Mouse (Mus musculus) neural tube, embryonic 13.5 days (tissue): Measurements from ENCODE around the gene Capza1. TPM values are rescaled to one million over a fixed set of nuclear protein-coding genes. Genes with fewer than 3 reads are reported as not detected.

Experiments used
- ATAC-seq: fragments of 200-750 bp; cut with Nextera tagmentation; 2 replicates; pipeline ENCODE4 v1.8.0; 2017; ENCODE audit warnings: low read depth, mild to moderate bottlenecking, moderate TSS enrichment, moderate library complexity
- H3K27ac ChIP-seq: fragments of 300-500 bp; sonication (generic); replicated peaks from 2 replicates; pipeline ENCODE4 v1.5.1; 2015; ENCODE audit warnings: moderate library complexity, mild to moderate bottlenecking, inconsistent platforms
- H3K27me3 ChIP-seq: fragments of 300-500 bp; sonication (generic); 2 replicates; pipeline ENCODE4 v1.6.1; 2015; ENCODE audit warnings: mild to moderate bottlenecking, inconsistent platforms
- H3K36me3 ChIP-seq: fragments of 300-500 bp; sonication (generic); 2 replicates; pipeline ENCODE4 v1.6.1; 2015; ENCODE audit warnings: mild to moderate bottlenecking, inconsistent platforms
- H3K4me1 ChIP-seq: fragments of 300-500 bp; sonication (generic); replicated peaks from 2 replicates; pipeline ENCODE4 v1.6.1; 2015; ENCODE audit warnings: inconsistent platforms
- H3K4me2 ChIP-seq: fragments of 300-500 bp; sonication (generic); 2 replicates; pipeline ENCODE4 v1.6.1; 2015; ENCODE audit warnings: inconsistent platforms, mild to moderate bottlenecking, moderate library complexity
- H3K4me3 ChIP-seq: fragments of 300-500 bp; sonication (generic); 2 replicates; pipeline ENCODE4 v1.5.1; 2015; ENCODE audit warnings: mild to moderate bottlenecking, inconsistent platforms
- H3K9ac ChIP-seq: fragments of 300-500 bp; sonication (generic); 2 replicates; pipeline ENCODE4 v1.6.1; 2015; ENCODE audit warnings: moderate library complexity, mild to moderate bottlenecking, inconsistent platforms
- H3K9me3 ChIP-seq: fragments of 300-500 bp; sonication (generic); 2 replicates; pipeline ENCODE4 v1.6.1; 2016; ENCODE audit warnings: inconsistent platforms
- WGBS: fragments of 180-500 bp; shearing (Covaris S2); methylation state at CpG from one replicate; pipeline ENCODE4 v1.1.7; 2015; 5-methylcytosine and 5-hydroxymethylcytosine counted together
- polyA plus RNA-seq: library from polyadenylated mRNA; unstranded; fragments of >200 nt; fragmentation: Nextera tagmentation; extraction: Ambion mirVana; gene quantifications from 2 replicates; pipeline ENCODE4 v1.2.1, GENCODE M21; 2015

Capza1 gene
- polyA plus RNA-seq, 1 experiment from 2014 or later: 181 TPM

GRCm38 (mm10) chr3:104793871-104794828 lies 70.2 kb downstream of the Capza1 start:
- H3K4me3 ChIP-seq: no peak overlapping the region
- no peaks in the 10 kb centered on the region for H3K9me3 ChIP-seq
- peaks cover 10% of the 10 kb centered on the region; the same call in 1 of the 2 replicates for H3K27me3 ChIP-seq
- H3K9ac ChIP-seq: no peak overlapping the region
- peaks cover 71% of the 10 kb centered on the region for H3K4me1 ChIP-seq
- 0 out of 2 replicates have a peak, but pooled peaks cover 18% of the 10 kb centered on the region for H3K36me3 ChIP-seq
- H3K27ac ChIP-seq: peak overlapping the region; percentile 83
- WGBS: 54% methylated on average over 20 of the region's 20 CpGs
- H3K4me2 ChIP-seq: 0 out of 2 replicates have a peak overlapping the region, but pooled peaks have one; percentile 16
- ATAC-seq: peak; percentile 89

- Histone ChIP-seq H3K4me2 (no peak overlapping the region), H3K4me1 (peaks cover 81% of the 10 kb centered on the region), H3K36me3 (0 out of 2 replicates have a peak, but pooled peaks cover 18% of the 10 kb centered on the region), H3K9me3 (no peaks in the 10 kb centered on the region), H3K9ac (no peak overlapping the region), H3K4me3 (no peak overlapping the region), H3K27ac (0 out of 2 replicates have a peak overlapping the region, but pooled peaks have one; percentile 83), H3K27me3 (peaks cover 11% of the 10 kb centered on the region; the same call in 1 of the 2 replicates)
- WGBS: 74% methylated on average over 15 of the region's 15 CpGs
- no peak for ATAC-seq
Observed at GRCm38 (mm10) chr3:104792360-104793270, 71.7 kb downstream of the Capza1 start.

GRCm38 (mm10) chr3:104791671-104792070 lies 72.6 kb downstream of the Capza1 start:
- Histone ChIP-seq H3K9me3 (no peaks in the 10 kb centered on the region), H3K36me3 (0 out of 2 replicates have a peak, but pooled peaks cover 11% of the 10 kb centered on the region), H3K27ac (no peak overlapping the region), H3K9ac (no peak overlapping the region), H3K4me3 (no peak overlapping the region), H3K4me2 (peak overlapping the region; percentile 86; the same call in 1 of the 2 replicates), H3K27me3 (peaks cover 11% of the 10 kb centered on the region; the same call in 1 of the 2 replicates), H3K4me1 (peaks cover 81% of the 10 kb centered on the region)
- ATAC-seq: no peak
- 93% methylated on average over 8 of the region's 8 CpGs for WGBS

- ATAC-seq: no peak
- Histone ChIP-seq H3K9me3 (no peaks in the 10 kb centered on the region), H3K4me1 (peaks cover 78% of the 10 kb centered on the region), H3K9ac (peak overlapping the region; percentile 72; the same call in 1 of the 2 replicates), H3K36me3 (0 out of 2 replicates have a peak, but pooled peaks cover 8% of the 10 kb centered on the region), H3K27me3 (peaks cover 13% of the 10 kb centered on the region), H3K4me3 (peak overlapping the region; percentile 45), H3K27ac (peak overlapping the region; percentile 62), H3K4me2 (peak overlapping the region; percentile 86)
- WGBS: 26% methylated on average over 4 of the region's 4 CpGs
Observed at GRCm38 (mm10) chr3:104791017-104791416, 73.3 kb downstream of the Capza1 start.

- H3K4me2 ChIP-seq: peak overlapping the region; percentile 86
- ATAC-seq: 0 out of 2 replicates have a peak, but pooled peaks have one; percentile 8
- H3K9ac ChIP-seq: peak overlapping the region; percentile 72
- H3K4me3 ChIP-seq: peak overlapping the region; percentile 45
- H3K27ac ChIP-seq: peak overlapping the region; percentile 62
- peaks cover 18% of the 10 kb centered on the region for H3K27me3 ChIP-seq
- H3K36me3 ChIP-seq: 0 out of 2 replicates have a peak, but pooled peaks cover 3% of the 10 kb centered on the region
- peaks cover 73% of the 10 kb centered on the region for H3K4me1 ChIP-seq
- no peaks in the 10 kb centered on the region for H3K9me3 ChIP-seq
- 25% methylated on average over 6 of the region's 6 CpGs for WGBS
Observed at GRCm38 (mm10) chr3:104790401-104790937, 73.8 kb downstream of the Capza1 start.

- Histone ChIP-seq H3K27ac (peak overlapping the region; percentile 62), H3K9ac (peak overlapping the region; percentile 72), H3K36me3 (no peaks in the 10 kb centered on the region), H3K4me3 (peak overlapping the region; percentile 45), H3K4me2 (peak overlapping the region; percentile 86), H3K9me3 (no peaks in the 10 kb centered on the region), H3K4me1 (peaks cover 66% of the 10 kb centered on the region), H3K27me3 (peaks cover 24% of the 10 kb centered on the region)
- WGBS: 42% methylated on average over 13 of the region's 13 CpGs
- ATAC-seq: no peak
Observed at GRCm38 (mm10) chr3:104789822-104790221, 74.5 kb downstream of the Capza1 start.

GRCm38 (mm10) chr3:104789312-104789605 lies 75.0 kb downstream of the Capza1 start:
- ATAC-seq: peak; percentile 24; the same call in 1 of the 2 replicates
- H3K27ac ChIP-seq: peak overlapping the region; percentile 62

GRCm38 (mm10) chr3:104788561-104789311 lies 75.6 kb downstream of the Capza1 start:
- Histone ChIP-seq H3K9me3 (no peaks in the 10 kb centered on the region), H3K27ac (peak overlapping the region; percentile 62), H3K27me3 (peaks cover 35% of the 10 kb centered on the region), H3K4me3 (peak overlapping the region; percentile 45), H3K36me3 (no peaks in the 10 kb centered on the region), H3K4me2 (peak overlapping the region; percentile 86), H3K4me1 (peaks cover 55% of the 10 kb centered on the region), H3K9ac (peak overlapping the region; percentile 72)
- peak; percentile 84 for ATAC-seq
- 0% methylated on average over 45 of the region's 52 CpGs for WGBS

More at GRCm38 (mm10) chr3:104789312-104789605, 75.0 kb downstream of the Capza1 start:
- WGBS: 3% methylated on average over 10 of the region's 10 CpGs
- Histone ChIP-seq H3K9me3 (no peaks in the 10 kb centered on the region), H3K4me1 (peaks cover 61% of the 10 kb centered on the region), H3K36me3 (no peaks in the 10 kb centered on the region), H3K9ac (peak overlapping the region; percentile 72), H3K27me3 (peaks cover 30% of the 10 kb centered on the region), H3K4me2 (peak overlapping the region; percentile 86), H3K4me3 (peak overlapping the region; percentile 45)

GRCm38 (mm10) chr3:104788075-104788474 lies 76.2 kb downstream of the Capza1 start, which contains the start of gene Rhoc:
Gene Rhoc (plus strand): TSS chr3:104788375.
- no peaks in the 10 kb centered on the region for H3K36me3 ChIP-seq
- H3K27me3 ChIP-seq: peaks cover 42% of the 10 kb centered on the region
- no peak for ATAC-seq
- peak within 1 kb of the TSS; percentile 86 for H3K4me2 ChIP-seq
- H3K9me3 ChIP-seq: no peaks in the 10 kb centered on the region
- 39% methylated on average over 3 of the region's 3 CpGs for WGBS
- peaks cover 49% of the 10 kb centered on the region for H3K4me1 ChIP-seq
- peak within 1 kb of the TSS; percentile 62 for H3K27ac ChIP-seq
- peak within 1 kb of the TSS; percentile 72 for H3K9ac ChIP-seq
- H3K4me3 ChIP-seq: peak within 1 kb of the TSS; percentile 45

- H3K9me3 ChIP-seq: no peaks in the 10 kb centered on the region
- no peak overlapping the region for H3K9ac ChIP-seq
- ATAC-seq: no peak
- peaks cover 42% of the 10 kb centered on the region for H3K4me1 ChIP-seq
- no peaks in the 10 kb centered on the region for H3K36me3 ChIP-seq
- H3K27ac ChIP-seq: no peak overlapping the region
- H3K4me2 ChIP-seq: no peak overlapping the region
- no peak overlapping the region for H3K4me3 ChIP-seq
- WGBS: 85% methylated on average over 6 of the region's 6 CpGs
- peaks cover 70% of the 10 kb centered on the region for H3K27me3 ChIP-seq
Observed at GRCm38 (mm10) chr3:104785284-104785683, 79.0 kb downstream of the Capza1 start.
